Mouse (Mus musculus) naive thymus-derived CD4-positive, alpha-beta T cell, adult 2 months (primary cell): ENCODE data around the gene Olfr508.
"Not testable (repeated sequence)": the region's sequence is repeated elsewhere in the genome, so short reads cannot be mapped to it uniquely, and the experiment has no call there.

Experiments
- DNase-seq: peaks from one replicate; pipeline ENCODE4 v3.0.0-alpha.2; 2011; ENCODE audit warnings: low read depth

The Olfr508 gene

GRCm38 (mm10) chr7:108629694-108630093 lies at the start of gene Olfr508:
Gene Olfr508, plus strand, starts transcription at chr7:108629994.
- DNase-seq = no peak

- DNase-seq = no peak
Observed at GRCm38 (mm10) chr7:108589797-108590196, 40.0 kb upstream of the Olfr508 start.

GRCm38 (mm10) chr7:108601916-108602315 lies 27.9 kb upstream of the Olfr508 start:
- DNase-seq = not testable (repeated sequence)

- DNase-seq = no peak
Observed at GRCm38 (mm10) chr7:108610487-108610886, 19.3 kb upstream of the Olfr508 start, which contains the start of gene Olfr506. Gene Olfr506, plus strand, starts transcription at chr7:108610787.

GRCm38 (mm10) chr7:108614110-108614509 lies 15.7 kb upstream of the Olfr508 start:
- DNase-seq = no peak

- DNase-seq = not testable (repeated sequence)
Observed at GRCm38 (mm10) chr7:108616781-108617180, 13.0 kb upstream of the Olfr508 start.

- DNase-seq = no peak
Observed at GRCm38 (mm10) chr7:108621514-108621913, 8.3 kb upstream of the Olfr508 start, which contains the start of gene Olfr507. Gene Olfr507, plus strand, starts transcription at chr7:108621814.

GRCm38 (mm10) chr7:108651806-108652205 lies 22.0 kb downstream of the Olfr508 start, which contains the start of gene Olfr509:
Gene Olfr509, minus strand, starts transcription at chr7:108651906.
- DNase-seq = no peak

- no peak for DNase-seq
Observed at GRCm38 (mm10) chr7:108662419-108662818, 32.6 kb downstream of the Olfr508 start.

GRCm38 (mm10) chr7:108666118-108666517 lies 36.3 kb downstream of the Olfr508 start, which contains the start of gene Olfr510:
Gene Olfr510, plus strand, starts transcription at chr7:108666418.
- DNase-seq = no peak

- no peak for DNase-seq
Observed at GRCm38 (mm10) chr7:108671058-108671457, 41.3 kb downstream of the Olfr508 start.

GRCm38 (mm10) chr7:108678886-108679285 lies 49.1 kb downstream of the Olfr508 start:
- DNase-seq = no peak
